Mouse (Mus musculus) hematopoietic stem cell, adult 5-6 weeks (primary cell): ENCODE data around the gene Zdhhc19. TPM values are rescaled to one million over a fixed set of nuclear protein-coding genes. Genes with fewer than 3 reads are reported as not detected.

ENCODE experiments used
- ATAC-seq, 2 experiments: fragments of 125-278 bp in 1 of 2; replicated peaks in 1 of 2; 2 replicates each; pipeline ENCODE4 v1.8.0; 2016 to 2017; ENCODE audit warnings: inconsistent platforms in 2 of 2, mild to moderate bottlenecking in 2 of 2, moderate number of reproducible peaks in 2 of 2, low read depth in 1 of 2, moderate TSS enrichment in 1 of 2; ENCODE audit not compliant: low FRiP score in 2 of 2, poor library complexity in 2 of 2, severe bottlenecking in 2 of 2, insufficient read depth in 1 of 2, low TSS enrichment in 1 of 2
- total RNA-seq: library from RNA; stranded (forward); fragments of 172-1452, 232-1000 nt; gene quantifications from 2 replicates; pipeline ENCODE4 v1.2.3, GENCODE M21; 2017

Gene Zdhhc19
- total RNA-seq, 1 experiment from 2014 or later: not detected

DNA sequence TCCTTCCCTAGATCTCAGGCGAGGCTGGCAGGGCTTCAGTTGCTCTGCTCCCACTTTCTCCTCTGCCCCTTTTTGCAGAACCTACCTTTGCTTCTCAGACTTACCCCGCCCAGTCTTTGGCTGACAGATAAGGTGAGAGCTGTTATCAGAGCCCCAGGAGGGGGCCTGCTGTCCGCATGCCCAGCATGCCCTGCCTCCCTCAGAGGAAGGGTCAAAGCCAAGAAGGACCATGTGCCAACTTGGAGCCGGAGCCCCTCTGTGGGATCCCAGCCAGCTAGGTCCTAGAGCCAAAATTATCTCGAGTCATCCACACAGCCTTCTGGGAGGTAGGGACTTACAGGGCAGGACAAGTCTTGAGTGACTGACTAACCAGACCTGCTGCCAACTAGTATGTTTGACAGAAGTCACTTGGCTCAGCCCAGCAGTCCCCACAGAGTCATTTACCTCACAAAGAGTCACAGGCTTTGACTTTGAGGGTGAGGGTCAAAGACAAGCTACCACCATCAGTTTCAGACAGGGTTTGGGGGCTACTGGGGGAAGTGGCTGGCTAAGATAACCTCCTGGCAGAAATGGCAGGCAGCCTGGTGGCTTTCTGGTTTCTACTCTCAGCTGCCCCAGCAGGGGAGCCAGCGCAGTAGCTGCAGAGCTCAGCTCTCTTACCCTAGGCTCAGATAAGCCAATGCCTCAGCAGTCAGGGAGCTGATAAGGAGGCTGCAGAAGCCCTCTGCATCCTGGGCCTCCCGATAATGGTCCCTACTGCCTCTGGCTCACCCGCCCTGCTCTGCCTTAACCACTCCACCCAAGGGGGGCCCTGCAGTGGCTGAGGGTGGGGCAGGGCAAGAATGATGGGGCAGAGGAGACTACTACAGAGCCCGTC lies 13.2 kb downstream of the Zdhhc19 start:
- ATAC-seq: peak; percentile 75 to 82

DNA sequence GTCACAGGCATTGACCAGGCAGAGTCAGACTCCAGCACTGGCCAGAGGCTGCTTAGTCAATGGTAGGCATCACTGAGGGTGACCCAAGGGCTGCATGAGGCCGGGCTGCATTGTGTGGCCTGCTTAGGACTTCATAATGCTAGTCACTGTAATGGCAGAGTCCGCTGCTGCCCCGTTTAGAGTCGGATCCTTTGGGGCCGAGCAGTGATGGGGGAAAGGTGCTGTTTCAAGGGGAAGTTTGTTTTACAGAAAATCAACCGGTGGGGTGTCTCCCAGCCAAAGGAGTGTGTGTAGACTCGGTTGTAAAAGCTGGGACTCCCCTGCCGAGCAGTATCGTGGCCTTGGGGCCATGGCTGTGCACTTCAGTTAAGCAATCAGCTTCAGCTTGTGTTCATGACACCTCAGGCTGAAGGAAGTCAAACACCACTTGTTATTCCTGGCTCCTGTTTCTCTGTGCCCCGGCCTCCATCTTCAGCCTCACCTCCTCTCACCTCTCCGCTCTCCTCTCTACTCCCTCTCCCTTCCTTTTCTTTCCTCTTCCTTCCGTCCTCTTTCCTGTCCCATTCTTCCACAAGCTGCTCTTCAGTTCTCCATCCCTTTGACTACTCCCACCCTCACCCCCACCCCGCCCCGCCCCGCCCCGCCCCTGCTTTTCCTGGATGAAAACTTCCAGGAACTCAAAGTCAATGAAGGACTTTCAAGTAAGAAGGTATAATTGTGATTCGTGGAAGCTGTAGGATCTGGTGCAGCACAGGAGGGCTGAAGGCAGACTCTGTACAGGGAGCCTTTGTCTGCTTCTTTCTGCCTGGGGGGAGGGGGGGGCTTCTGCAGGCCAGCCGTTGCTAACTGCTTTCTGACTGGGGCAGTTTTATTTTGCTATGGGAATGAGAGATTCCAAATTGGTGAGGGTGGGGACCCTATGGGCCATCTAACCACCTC lies 14.6 kb downstream of the Zdhhc19 start:
- ATAC-seq: no peak

DNA sequence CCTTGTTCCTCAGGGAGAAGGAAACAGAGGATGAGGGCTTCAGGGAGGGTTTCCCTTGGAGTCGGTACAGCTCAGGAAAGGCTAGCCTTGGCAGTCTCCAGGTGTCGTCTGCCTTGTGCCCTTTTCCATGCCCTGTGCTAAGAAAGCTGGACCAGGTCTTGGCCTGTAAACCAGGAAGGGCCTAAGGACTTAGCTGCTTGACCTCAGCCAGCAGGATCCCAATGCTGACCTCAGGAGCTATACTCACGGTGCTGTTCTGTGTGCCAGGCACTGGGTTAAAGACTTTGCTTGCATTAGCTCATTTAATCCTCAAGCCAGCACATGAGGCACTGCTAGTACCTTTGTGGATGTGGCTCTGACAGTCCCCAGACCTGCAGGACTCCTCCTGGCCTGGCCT lies 15.3 kb downstream of the Zdhhc19 start:
- ATAC-seq: no peak

DNA sequence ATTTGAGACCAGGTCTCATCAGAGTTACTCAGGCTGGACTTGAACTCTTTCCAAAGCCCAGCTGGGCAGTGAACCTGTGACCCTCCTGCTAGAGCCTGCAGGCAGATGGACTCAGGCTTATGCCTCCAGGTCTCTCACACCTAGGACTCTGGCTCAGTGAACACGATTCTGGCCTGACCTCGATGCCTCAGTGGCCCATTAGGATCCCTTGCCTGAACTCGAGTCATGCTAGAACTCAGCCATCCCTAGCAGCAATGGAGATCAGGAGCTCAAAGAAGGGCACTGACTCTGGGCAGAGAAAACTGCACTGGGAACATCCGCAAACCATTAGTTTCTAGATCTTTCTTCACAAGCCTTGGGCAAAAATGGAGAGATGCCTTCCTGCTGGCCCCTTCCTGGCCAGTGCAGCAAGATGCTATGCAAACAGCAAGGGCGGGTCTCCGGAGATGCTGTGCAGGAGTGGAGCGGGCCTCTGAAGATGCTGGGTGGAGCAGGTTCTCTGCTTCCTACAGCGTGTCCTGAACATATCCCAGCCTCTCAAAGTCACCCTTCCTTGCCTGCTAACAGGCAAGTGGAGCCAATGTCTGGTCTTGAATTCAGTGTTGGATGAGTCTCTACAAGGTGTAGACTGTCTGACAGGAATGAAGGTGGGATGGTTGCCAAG lies 15.9 kb downstream of the Zdhhc19 start:
- no peak for ATAC-seq

DNA sequence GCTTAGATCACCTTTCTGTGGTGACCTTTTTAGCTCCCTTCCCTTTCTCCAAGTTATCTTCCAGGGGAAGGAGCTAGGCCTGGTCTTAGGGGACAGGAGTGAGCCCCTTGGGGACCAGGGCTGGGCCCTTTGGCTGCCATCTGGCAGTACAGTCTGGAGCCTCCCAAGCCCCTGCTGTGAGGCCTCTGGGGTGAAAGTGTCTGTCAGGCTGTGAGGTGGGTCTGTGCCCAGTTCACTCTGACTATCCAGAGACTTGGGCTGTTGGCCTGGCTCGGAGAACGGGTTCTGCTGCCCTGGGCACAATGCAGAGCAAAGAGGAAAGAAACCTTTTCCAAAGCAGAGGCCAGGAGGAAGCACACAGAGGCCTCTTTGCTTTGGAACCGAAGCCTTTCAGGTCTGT lies 16.9 kb downstream of the Zdhhc19 start:
- ATAC-seq: no peak

DNA sequence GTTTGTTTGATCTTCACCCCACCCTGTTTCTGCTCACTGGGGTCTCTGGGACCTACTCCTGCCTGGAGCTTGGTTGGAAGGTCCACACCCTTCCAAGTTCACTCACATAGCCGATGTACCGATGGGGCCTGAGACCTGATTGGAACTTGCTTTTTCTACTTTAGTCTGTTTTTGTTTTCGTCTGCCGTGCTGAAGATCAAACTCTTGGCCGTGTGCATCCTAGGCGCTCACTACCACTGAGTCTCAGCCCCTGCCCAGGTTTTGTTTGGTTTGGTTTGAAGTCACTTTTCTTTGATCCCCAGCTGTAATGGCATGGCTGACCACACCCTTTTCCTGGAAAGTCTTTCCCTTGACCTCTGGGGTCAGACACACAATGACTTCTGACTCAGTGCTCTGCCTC lies 17.3 kb downstream of the Zdhhc19 start:
- no peak for ATAC-seq

DNA sequence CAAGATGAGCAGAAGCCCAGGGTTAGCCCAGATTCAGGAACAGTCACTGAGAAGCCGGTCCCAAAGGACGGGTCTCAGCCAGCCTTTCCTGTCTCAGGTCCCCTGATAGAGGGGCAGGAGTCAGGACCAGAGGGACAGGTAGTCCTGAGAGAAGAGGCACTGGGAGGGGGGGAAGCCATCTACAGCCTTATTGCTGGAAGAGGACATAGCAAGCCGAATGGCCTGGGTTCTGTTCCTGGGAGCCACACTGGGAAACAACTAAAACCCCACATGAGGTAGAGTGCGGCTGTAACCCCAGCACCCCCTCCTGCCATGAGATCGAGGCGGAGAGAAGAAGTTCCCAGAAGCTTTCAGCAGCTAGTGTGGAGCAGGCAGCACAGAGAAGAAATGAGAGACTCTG lies 17.9 kb downstream of the Zdhhc19 start:
- ATAC-seq: no peak

DNA sequence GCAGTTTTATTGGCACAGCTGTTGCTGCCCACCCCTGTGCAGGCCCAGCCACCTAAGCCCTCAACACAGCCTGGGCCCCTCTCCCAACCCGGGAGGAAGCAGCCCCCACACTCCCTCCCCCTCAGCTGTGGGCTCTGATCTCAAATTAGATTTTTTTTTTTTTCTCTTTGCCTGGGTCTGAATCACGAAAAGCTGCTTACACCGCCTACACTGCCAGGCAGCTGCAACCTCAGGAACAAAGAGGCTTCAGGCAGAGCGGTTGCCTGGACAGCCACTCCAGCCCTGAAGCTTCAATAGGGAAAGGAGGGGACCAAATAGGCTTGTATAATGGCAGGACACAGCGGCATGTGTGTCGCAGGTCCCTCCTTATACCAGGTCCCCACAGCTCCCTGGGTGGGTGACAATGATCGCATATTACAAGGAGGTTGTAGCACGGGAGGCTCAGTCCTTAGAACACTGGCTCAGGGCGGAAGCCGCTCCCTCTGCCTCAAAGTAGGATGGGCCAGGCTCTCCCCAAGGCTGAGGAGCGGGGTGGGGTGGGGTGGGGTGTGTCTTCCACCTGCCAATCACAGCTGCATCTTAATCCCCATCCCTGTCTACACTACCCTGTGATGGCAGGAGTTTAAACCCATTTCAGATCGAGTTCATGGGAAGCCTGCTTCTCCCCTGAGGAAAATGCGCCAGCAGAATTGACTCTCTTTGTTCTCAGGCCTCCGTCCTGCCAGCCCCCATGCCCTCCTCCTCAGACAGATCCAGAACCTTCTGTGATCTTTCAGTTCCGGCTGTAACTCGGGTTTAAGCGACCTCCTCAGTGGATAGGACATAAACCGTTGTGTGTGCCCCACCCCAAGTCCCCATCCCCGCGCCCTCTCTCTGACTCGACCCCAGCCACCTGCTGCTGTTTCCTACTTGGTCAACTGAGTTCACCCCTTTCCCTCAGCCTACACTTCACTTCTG lies 20.2 kb downstream of the Zdhhc19 start:
- 0 out of 4 replicates have a peak, but pooled peaks of 1 of the 2 experiments have one; percentile 4 for ATAC-seq

DNA sequence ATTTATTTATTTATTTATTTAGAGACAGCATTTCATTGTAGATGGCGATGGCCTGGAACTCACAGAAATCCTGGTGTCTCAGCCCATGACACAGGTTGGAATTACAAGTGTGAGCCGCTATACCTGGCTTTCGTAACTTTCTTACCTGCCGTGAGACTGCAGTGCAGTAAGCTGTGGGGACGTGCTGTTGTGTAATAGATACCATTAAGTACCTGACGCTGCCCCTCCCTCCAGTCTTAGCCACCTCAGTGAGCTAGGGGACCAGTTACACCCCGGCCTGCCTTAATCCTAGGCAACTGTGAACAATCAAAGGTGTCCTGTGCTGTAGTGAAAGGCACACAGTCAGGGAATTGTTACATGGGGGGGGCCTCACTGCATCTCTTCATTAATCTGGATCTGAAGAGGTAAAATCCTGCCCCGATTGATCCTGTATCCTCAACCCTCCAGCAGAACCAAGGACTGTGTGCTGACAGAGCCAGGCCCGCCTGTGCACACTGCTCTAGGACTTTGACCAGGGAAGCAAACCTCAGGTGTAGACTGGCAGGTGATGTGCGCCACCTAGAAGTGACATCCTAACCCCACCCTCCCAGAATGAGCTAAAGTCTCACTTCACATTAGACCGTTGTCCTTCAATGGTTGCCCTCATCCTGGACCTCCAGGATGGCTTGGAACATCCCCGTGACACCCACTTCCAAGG lies 21.9 kb downstream of the Zdhhc19 start:
- no peak for ATAC-seq

DNA sequence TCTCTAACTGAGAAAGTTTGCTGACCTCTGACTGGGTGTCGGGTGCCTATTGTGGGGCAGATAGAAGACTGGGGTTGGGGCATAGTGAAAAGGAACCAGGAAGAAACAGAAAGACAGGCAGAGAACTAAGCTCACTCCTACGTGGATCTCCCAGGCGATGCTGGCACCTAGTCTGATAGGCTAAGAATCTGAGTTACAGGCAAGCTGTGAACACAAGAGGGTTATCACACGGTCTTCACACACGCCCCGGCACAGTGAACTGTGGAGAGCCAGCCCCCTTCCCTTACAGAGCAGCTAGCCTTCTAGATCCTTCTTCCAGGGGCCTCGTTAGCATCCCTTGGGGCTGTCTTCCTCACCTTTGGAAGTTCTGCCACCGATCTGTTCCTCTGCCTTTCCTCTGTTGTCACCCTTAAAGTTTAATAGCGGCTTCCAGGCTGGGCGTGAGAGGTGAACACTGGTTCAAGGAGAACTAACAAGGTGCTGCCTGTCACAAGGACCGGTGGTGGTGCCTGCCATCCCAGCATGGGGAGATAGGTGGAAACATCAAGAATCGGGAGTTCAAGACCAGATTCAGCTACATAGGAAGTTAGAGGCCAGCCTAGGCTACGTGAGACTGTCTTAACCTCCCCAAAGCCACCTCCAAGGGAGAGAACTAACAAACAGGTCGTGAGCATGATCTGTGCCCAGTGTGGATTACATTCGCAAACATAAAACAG lies 23.7 kb downstream of the Zdhhc19 start:
- no peak; a peak in 1 of 4 replicates for ATAC-seq

DNA sequence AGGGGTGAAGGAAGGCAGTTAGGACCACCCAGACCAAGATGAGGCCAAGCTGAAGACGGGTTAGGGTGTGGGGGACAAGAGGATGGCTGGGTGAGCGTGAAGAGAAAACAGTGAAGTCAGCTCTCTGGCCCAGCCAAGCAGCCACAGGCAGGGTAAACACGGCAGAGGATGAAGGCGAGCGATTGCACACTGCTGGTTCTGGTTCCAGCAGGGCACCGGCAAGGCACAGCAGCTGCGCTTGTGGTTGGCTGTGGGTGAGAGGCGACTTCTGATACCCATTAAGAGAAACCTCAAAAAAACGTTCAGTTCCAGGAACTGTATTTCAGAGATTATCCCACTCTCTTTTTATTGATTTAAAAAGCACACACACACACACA lies 24.3 kb downstream of the Zdhhc19 start:
- ATAC-seq: peak; percentile 72 to 91

DNA sequence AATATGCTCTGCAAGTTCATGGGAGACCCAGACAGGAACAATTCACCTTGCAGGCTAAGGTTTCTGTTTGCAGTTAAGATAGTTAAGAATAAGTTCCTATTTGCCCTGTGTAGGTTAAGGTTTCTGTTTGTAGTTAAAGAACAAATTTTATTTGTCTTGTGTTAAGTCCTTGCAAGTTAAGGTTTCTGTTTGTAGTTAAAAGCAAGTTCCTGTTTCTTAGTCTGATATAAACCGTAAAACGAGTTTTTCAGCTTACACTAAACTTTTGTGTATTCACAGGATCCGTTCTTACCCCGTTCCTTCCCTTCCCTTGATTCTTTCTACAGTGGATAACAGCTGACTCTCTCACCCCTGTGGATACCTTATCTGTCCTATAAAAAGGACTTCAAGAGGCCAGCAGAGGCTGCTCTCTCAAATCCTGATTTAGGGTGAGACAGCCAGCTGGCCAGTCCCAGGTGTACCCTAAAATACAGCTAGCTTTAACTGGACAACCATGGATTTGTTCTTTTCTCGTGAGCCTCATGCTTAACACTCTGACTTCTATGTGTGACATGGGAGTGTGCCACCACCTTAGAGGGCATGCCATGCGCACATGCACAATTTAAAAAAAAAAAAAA lies 26.6 kb downstream of the Zdhhc19 start:
- no peak for ATAC-seq

DNA sequence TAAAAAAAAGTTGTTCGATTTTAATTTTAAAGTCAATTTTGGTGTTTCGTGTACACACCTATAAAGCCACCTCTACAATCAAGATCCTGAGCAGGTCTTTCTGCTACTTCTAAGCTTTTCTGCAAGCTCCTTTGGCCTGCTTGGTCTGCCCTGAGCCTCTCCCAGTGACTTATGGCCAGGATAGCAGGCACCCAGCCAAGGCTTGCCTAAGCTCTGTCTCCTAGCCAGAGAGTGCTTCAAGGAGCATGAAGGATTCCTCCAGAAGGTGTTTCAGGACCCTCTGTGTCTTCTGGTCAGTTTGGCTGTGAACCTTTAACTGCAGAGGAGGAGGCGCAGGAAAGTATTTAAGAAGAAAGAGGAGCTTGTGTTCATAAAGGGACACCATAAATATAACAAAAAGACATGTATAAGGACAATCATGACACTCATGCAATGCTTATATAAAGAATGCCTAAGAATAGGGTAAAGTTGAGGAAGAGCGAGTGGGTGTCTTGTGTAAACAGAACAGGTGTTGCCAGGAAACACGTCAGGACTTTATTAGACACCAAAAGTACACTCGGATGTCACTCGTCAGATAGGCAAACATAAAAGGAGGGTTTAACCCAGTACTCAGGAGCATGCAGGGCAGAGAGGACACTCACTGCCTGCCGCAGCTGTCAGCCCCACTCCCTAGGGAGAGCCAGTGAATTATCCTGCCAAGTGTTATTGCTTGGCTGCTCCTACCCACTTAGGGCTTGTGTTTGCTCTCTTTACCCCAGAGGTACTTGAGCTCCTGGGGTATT lies 27.6 kb downstream of the Zdhhc19 start:
- no peak for ATAC-seq

DNA sequence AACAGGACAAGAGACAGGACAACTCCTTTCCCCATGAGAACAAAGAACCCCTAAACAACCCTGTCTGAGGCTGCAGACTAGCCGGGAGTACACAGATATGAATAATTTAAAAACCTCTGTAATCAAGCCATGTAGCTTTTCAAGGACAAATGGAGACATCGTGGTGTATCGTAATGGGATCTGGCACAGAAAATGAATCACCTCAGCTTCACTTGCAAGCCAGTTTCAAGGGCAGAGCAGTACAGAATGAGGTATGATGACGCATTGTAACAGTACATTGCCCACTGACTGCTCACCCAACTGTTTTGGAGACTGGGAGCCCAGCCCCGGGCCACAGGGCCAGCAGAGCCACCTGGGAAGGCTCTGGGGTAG lies 28.2 kb downstream of the Zdhhc19 start:
- no peak for ATAC-seq

DNA sequence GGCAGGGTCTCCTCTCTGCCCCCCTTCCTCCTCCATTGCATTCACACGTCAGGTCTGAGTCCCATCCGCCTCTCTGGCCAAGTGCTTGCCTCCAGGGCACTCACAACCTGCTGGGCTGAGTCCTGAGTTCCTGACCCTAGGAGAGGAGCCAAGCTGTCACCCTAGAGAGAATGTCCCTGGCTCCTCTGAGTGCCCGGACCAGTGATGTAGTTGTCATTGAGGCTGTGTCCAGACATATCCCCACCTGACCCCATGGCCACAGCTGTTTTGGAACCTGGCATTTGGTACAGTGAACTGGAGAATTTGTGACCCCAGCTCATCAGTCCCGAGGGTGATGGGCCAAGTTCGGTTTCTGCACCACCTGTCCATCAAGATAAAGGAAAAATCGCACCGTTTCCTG lies 30.8 kb downstream of the Zdhhc19 start:
- no peak for ATAC-seq
